Mouse (Mus musculus) spleen, postnatal 4 days (tissue): ENCODE measurements around the gene Tpra1.
A peak's percentile ranks its signal among the peaks of the same experiment; 100 is the strongest.

Experiments
- DNase-seq, 2 experiments: peaks; one replicate each; pipeline ENCODE4 v3.0.0; 2022; ENCODE audit warnings: low spot score in 2 of 2

Gene Tpra1

DNA sequence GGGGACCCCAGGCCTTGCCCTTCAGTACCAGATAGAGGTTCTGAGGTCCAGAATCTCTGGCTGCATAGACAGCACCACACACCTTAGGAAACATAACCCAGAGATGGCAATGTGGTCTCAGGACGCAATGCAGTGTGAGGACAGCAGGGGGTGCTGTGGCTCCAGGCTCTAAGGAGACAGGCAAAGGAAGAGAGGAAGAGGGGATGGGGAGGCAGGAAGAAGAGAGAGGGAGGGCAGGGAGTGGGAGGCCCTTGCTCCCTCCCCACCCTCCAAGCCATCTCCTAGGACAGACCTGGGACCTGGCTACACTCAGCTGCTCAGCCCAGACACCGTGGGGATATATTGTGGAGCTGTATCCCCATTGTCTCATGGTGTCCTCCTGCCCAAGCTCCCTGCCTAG is 25.5 kb downstream of the Tpra1 start:
- DNase-seq: peak; percentile 68 to 88

DNA sequence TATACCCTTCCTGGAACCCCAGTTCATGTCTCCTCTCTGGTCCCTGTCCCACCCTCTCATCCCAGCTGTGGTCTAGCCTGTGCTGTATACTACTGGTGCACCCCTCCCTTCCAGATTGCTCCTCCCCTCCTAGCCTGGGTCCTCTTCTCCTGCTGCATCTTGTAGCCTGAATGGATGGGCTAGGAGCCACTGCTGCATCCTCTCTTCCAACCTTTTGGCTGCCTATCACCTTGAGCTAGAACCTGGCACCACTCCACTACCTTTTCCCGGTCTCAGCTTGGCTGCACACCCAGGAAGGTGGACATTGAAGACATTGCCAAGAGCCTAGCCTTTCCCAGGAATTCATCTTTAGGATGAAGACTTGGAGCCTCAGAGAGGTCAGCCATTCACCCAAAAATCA is 26.0 kb downstream of the Tpra1 start:
- no peak for DNase-seq

DNA sequence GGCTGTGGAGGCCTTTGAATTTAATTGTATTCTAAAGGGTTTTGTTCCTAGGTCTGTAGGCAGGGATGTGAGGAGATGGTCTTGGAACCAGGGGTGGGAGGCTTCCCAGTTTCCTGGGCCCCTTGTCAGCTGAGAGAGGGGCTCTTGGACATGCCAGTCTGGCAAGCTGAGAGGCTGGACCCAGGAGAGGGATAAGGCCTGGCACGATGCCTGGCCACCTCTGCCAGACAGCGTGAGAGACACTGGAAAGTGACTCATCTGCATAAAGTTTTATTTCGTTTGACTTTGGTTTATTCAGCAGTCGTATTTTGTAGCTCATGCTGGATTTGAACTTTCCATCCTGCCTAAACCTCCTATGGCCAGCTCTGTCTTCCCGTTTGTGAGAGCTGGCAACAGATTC is 26.5 kb downstream of the Tpra1 start:
- DNase-seq: no peak

DNA sequence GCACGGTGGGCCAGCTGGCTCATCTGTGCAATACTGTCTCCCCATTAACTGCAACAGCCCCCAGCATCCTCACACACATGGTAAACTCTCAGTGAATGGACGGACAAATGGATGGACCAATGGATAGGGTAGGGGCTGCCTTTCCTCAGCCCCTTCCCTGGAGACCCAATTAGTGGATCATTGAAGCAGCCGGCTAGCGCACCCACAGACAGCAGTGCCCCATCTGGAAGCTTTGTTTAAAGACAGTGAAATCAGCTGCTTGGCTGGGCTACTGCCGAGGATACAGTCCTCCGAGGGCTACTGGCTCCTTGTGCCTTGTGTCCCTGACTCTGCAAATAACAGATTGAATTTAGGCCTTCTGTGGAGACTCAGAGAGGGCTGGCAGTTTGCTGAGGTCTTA is 27.4 kb downstream of the Tpra1 start:
- DNase-seq: no peak

DNA sequence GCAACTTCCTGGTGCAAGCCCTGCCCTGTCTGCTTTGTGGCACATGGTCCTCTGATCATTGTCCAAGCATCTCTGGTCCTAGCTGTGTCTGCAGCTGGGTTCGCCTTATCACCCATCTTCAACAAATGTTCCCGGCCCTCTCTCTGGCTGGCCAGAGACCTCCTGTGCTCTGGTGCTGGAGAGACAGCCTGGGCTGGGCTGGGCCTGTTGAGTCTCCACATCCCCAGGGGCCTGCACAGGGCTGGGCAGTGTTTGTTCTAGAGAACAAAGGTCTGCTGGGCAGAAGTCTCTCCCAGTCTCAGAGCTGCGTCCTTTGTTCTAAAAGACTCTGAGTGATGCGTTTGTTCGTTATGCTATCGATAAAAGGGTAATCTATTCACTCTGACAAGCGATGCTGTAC is 28.0 kb downstream of the Tpra1 start:
- DNase-seq: no peak

DNA sequence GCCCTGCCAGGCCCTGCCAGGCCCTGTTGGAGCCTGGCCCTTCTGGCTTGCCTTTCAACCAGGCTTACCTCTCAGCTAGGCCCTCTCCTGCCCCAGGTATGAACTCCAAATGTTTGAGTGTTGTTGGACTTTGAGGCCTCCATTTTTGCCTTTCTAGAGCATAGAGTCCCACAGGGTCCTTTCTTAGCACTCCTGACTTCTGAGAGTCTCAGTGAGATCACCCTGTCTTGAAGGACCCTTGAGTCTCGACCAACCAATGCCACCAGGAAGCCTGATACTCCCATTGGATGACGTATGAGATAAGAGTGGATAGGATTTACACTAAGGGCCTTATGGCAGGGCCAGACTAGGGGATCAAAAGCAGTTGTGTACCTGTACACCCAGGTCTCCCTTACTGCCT is 29.4 kb downstream of the Tpra1 start:
- no peak for DNase-seq

DNA sequence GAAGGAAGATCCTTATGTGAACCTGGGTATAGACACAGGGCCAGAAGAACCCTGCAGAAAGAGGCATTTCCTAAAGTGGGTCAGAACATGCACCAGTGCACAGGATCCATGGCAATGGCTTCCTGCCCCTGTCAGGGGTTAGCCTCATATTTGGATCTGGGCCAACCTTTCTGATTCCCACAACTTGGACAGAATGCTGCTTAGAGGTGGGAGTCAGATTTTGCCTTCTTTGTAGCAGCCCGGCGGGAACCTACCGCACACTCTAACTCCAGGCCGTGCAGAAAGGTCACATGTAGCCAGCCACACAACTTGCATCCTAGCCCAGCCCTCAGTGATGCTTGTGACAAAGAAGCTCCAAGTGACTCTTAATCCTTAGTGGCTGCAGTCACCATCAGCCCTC is 32.1 kb downstream of the Tpra1 start:
- DNase-seq: no peak

DNA sequence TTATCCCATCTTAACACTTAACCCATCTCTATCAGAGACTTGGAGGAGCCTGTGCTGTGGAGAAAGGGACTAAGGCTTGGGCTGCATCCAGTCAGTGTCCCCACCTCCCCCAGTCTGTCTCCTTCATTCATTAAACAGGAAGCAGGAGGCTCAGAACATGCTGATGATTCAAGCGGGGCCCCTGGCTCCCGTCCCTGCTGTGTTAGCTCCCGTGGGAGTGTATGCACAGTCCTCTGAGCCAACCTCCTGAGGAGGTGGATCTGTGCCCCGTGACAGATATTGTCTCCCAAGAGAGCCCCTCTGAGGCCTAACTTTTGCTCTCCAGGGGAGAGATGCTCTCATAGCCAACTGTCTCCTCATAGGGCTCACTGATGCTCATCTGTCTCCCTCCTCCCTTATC is 32.8 kb downstream of the Tpra1 start:
- no peak for DNase-seq

DNA sequence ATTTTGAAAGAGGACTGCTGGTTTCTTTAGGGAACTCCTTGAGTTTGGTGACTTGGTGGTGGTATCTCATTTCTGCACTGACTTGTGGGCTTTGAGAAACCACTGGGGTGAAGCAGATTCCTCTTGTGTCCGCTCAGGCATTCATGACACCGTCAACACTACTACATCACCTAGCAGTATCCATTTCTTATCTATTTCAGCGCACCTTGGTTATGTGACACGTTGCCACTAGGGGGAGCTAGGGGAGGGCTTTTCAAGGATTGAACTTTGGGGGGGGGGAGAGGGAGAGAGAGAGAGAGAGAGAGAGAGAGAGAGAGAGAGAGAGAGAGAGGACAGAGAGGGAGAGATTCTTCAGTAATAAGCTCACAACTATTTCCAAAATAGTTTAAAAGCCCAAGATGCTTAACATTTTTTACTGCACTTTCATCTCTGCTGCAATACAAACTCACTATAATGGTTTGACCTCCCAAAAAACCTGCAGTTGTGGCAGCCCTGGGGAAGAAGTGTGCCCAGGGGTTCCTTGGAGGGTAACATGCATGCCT is 33.8 kb downstream of the Tpra1 start:
- DNase-seq: no peak

DNA sequence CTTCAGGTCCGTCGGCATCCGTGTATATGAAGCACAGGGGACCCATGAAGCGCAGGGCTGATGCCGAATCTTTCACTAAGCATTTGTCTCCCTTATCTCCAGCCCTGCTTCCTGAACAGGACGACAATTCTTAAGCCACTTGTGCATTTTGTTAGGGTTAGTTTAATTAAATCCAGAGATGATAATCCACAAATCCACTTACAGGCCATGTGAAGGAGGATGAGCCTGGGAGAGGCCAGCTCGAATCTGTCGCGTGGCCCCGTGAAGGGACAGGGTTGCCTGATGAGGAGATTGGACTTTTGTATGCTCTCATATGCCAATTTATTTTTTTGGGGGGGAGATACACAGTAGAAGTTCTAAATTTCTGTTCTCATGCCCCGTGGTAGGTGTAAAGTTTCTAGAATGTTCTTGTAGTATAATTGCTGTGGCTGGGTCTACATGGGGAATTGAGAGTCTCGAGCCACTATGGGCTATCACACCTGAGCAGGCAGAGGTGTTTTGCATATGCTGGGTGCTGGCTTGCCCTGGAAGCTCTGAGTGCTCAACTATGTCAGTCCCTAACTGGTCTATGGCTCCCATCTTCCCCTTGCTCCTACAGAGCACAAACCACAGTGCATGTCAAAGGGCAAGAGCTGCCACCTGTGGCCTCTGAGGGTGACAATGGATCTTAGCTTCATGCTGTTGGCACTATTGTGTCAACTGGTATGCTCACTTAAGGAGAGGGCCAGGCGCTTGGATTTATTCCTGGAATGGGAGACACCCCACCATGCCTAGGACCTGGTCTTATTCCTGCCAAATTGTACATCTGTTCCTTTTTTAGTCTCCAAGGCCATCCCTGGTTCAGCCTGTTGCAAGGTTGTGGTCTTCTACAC is 34.5 kb downstream of the Tpra1 start:
- DNase-seq: no peak

DNA sequence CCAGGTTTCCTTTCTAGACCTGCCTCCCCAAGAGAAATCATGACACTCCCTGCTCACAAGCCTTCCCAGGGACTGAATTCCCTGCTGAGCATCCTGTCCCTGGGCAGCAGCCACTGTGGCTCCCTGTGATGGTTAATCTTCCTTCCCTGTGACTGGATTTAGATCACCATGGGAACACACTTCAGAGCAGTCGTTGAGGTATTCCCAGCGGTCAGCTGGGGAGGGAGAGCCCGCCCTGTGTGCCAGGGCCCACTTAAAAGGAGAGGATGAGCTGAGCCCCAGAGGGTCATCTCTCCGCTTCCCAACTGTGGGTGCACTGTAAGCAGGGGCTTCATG is 35.1 kb downstream of the Tpra1 start:
- no peak for DNase-seq

DNA sequence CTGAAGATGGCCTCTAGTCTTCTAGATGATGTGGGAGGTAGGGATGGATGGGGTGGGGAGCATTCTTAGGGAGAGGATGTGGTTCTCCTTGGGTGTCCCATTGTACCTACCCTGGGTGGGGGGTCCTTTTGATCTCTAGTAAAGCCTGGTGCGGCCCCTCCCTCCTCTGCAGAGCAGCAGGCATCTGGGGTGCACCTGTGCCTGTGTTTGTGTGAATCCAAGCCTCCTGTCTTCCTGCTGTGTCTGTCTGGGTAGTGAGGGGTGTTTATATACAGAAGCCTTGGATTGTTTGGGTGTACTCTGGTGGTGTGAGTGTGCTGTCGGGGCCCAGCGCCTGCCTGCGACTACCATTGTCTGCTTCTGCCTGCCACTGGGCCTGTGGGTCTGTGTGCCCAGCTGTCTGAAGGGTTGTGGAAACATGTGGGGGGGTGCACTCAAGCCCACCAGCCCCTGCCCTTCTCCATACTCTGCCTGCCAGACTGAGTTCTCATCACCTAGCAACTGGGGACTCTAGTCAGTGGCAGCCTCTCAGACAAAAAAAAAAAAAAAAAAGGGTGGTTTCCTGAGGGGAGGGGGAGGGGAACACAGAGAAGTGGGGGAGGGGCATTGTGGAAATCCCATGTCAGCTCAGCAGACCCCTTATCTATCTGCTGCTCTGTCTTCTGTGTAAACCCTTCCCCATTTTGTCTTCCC is 36.1 kb downstream of the Tpra1 start:
- DNase-seq: no peak

DNA sequence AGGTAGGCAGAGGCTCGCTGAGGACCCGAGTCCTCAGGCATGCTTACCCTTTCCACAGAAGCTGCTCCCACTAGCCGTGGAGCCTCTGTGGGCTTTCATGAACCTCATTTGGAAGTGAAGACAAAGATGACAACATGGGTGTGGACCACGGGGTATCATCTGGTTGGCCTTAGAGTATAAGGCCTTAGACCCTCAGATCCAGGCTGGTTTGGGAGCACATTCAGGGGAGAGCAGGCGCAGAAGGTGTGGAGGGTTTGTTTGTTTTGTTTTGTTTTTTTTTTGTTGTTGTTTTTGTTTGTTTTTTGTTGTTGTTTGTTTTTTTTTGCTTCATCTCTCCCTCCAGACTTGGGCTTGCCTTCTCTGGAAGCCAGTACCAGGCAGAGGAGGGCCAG is 36.6 kb downstream of the Tpra1 start:
- no peak for DNase-seq

DNA sequence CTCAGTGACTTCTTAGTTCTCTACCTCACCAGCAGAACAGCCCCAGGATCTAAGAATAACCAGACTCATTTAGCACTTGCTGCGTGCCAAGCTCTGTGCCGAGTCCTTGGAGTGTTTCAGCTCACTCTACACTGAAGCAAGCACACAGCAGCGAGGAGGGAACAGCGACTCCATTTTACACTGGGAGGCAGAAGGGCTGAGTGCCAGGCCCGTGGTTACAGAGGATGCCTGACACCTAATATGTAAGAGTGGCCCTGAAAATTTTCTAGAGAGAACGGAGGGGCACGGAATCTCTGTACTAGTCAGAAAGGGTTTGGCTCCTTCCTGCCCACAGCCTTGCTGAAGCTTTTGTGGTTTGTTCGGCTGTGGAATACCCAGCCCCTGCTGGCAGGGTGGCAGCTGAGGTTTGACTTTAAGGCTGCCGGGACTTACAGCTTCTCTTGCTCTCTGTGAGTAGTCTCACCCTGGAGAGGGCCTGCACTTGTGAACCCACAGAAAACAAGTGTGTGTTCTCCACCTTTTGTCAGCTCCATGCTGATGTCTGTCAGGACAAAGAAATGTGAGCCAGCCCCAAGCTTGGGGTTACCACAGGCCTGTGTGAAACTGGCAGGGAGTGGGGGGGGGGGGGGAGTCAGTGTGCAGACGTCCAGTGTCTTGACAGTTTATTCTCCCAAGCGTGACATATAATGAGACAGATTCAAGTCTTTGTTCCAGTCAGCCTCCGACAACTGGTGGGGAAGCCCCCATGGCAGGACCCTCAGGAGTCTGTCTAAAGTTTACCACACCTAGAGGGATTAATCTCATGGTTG is 37.4 kb downstream of the Tpra1 start:
- no peak for DNase-seq

DNA sequence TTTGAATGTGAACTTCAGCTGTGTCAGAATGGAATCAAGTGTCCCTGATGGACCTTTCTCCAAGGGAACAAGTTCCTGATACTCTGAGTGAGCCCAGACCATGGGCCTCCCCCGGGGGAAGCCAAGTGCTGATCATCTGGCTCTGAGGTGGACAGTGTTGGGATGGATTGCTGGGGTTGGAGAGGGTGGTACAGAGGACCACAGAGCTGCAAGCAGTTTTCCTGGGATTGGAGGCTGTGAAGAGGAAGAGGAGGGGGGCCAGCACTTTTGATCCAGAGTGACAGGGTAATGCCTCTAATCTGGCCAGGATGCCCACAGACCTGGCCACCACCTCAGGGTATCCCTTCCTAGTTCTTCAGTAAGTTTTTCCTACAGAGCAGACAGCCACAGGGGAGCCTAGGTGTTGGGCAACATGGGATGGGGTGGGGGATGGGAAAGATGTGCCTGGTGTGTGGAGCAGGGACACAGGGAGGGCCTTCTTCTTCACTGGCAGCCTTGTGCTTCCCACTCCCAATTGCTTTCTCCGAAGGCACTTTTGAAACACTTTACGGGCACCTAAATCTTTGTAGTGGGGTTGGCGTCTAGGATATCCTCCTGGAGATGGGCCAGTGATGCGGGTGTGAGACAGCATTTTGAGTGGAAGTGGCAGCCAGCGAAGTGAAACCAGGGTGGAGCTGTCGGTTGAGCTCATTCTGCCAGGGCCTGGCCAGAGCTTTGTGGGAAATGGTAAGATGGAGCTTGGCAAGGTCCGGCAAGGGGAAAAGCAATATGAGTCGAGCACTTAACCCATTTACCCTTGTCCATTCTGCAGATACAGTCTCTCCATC is 38.3 kb downstream of the Tpra1 start:
- no peak for DNase-seq

DNA sequence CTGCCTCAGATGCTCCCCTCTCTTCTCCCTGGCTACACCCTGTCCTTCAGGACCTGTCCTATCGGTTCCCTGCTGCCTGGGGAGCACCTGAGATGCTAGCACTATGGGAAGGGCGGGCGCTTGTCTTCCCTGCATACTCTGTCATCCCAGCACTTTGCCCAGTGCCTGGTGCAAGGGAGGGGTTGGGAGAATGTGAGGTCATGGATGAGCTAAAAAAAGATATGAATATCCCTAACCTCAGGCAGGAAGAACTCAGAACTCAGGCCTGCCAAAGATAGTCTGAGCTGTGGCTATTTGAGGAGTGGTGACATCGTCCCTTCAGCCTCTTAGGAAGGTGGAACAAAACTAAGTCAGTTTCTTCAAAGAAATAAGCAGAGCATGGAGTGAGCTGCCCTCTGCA is 39.6 kb downstream of the Tpra1 start:
- no peak for DNase-seq

DNA sequence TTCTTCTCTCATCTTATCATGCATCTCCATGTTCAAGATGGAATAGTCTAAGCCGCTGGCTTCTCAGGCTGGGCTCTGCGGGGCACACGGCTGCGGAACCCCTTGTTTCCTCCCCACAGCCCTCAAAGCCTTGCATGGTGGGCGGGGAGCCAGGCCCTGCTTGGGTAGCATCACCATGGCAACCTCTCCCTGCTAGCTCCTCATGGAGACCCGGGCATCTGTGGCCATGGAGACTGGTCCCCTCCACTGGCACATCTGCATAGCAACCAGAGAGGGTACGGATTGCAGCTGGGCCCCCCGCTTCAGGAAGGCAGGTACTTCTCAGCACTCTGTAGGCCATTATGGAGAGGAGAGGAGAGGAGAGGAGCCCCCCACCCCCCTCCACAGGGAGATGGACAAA is 40.5 kb downstream of the Tpra1 start:
- no peak for DNase-seq

DNA sequence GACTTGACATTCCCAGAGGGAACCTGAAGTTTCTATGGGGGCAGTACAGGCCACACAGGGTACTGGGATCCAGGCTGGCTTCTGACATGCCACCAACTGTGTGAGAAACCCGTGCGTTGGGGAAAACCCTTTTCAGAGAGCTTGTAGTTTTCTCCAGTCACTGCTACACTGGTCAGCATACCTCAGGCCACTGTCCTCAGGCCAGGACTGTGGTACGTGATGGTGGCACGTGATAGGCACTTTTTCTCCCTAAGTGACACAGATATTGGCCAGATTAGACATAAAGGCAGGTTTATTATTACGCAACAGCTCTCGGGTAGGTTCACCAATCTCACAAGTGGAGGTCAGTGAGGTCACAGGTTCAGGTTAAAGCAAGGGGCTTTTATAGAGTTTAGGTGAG is 41.6 kb downstream of the Tpra1 start:
- DNase-seq: no peak

DNA sequence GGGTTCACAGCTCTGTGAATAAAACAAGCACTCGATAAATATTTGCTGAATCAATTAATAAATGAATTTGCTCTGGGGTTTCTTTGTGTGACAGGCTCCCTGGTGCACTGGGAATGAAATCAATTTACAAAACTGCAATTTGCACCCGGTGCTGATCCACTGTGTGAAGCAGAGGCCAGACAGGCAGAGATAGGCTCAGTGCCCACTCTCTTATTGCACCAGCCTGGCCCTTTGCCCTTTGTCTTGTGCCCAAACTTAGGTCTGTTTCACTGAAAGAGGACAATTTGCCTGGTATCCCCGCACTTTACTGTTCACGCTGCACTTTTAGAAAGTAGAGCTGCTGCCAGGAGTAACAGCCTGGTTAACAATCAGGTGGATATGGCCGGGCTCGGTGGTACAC is 44.4 kb downstream of the Tpra1 start:
- no peak for DNase-seq

DNA sequence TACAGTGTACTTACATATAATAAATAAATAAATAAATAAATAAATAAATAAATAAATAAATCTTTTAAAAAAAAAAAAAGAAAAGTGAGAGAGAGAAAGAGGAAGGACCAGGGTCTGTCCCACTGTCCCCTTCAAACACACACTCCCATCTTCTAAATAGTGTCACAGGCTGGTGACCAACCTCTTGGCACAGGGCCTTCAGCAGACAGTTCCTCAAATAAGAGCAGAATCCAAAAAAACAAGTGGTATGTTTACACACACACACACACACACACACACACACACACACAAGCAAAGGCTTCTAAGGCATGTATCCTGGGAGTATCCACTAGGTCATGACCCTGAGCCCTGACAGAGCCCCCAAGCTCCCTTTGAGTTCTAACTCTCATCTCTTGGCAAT is 45.7 kb downstream of the Tpra1 start:
- no peak for DNase-seq

DNA sequence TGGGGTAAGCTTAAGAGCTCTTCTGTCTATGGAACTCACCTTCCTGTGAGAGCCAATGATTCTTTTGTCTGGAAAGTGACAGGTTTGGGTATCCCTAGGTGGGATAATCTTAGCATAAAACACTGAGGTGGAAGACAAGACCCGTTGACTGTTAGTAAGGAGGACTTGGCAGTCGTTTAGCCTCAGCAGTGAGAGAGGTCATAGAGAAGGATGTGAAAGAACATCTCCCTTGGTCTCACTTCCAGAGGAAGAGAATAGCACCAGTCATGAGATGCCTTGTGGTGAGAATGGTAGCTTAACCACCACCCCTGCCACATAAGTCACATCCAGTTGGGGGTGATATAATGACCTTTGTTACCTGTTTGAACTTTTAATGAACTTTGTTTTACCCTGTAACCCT is 54.7 kb downstream of the Tpra1 start:
- DNase-seq: no peak

DNA sequence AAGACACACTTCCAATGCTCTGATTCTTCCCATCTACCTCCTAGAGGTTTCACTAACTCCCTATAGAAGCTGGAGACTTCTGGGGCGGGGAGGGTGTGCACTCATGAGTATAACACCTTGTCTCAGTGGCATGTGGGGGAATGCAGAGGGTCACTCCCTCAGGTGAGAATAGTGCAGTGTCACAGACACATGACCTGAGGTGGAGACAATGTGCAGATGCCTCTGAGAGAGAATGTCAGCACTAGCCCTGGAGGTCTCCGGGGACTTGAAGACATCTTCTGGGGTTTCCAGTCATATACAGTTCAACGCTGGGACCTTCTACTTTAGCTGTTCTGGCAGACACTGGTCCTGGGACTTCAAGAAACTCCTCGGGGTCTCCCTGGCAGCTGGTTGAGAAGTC is 55.3 kb downstream of the Tpra1 start:
- no peak for DNase-seq
